Mouse (Mus musculus) neural tube, embryonic 13.5 days (tissue): ENCODE measurements around the gene Psmd3. TPM values are rescaled to one million over a fixed set of nuclear protein-coding genes. Genes with fewer than 3 reads are reported as not detected.
"Not testable (repeated sequence)": the region's sequence is repeated elsewhere in the genome, so short reads cannot be mapped to it uniquely, and the experiment has no call there.

Source experiments
- ATAC-seq: fragments of 200-750 bp; cut with Nextera tagmentation; 2 replicates; pipeline ENCODE4 v1.8.0; 2017; ENCODE audit warnings: low read depth, mild to moderate bottlenecking, moderate TSS enrichment, moderate library complexity
- H3K27ac ChIP-seq: fragments of 300-500 bp; sonication (generic); replicated peaks from 2 replicates; pipeline ENCODE4 v1.5.1; 2015; ENCODE audit warnings: moderate library complexity, mild to moderate bottlenecking, inconsistent platforms
- H3K27me3 ChIP-seq: fragments of 300-500 bp; sonication (generic); 2 replicates; pipeline ENCODE4 v1.6.1; 2015; ENCODE audit warnings: mild to moderate bottlenecking, inconsistent platforms
- H3K36me3 ChIP-seq: fragments of 300-500 bp; sonication (generic); 2 replicates; pipeline ENCODE4 v1.6.1; 2015; ENCODE audit warnings: mild to moderate bottlenecking, inconsistent platforms
- H3K4me1 ChIP-seq: fragments of 300-500 bp; sonication (generic); replicated peaks from 2 replicates; pipeline ENCODE4 v1.6.1; 2015; ENCODE audit warnings: inconsistent platforms
- H3K4me2 ChIP-seq: fragments of 300-500 bp; sonication (generic); 2 replicates; pipeline ENCODE4 v1.6.1; 2015; ENCODE audit warnings: inconsistent platforms, mild to moderate bottlenecking, moderate library complexity
- H3K4me3 ChIP-seq: fragments of 300-500 bp; sonication (generic); 2 replicates; pipeline ENCODE4 v1.5.1; 2015; ENCODE audit warnings: mild to moderate bottlenecking, inconsistent platforms
- H3K9ac ChIP-seq: fragments of 300-500 bp; sonication (generic); 2 replicates; pipeline ENCODE4 v1.6.1; 2015; ENCODE audit warnings: moderate library complexity, mild to moderate bottlenecking, inconsistent platforms
- H3K9me3 ChIP-seq: fragments of 300-500 bp; sonication (generic); 2 replicates; pipeline ENCODE4 v1.6.1; 2016; ENCODE audit warnings: inconsistent platforms
- WGBS: fragments of 180-500 bp; shearing (Covaris S2); methylation state at CpG from one replicate; pipeline ENCODE4 v1.1.7; 2015; 5-methylcytosine and 5-hydroxymethylcytosine counted together
- polyA plus RNA-seq: library from polyadenylated mRNA; unstranded; fragments of >200 nt; fragmentation: Nextera tagmentation; extraction: Ambion mirVana; gene quantifications from 2 replicates; pipeline ENCODE4 v1.2.1, GENCODE M21; 2015

Gene Psmd3
- polyA plus RNA-seq, 1 experiment from 2014 or later: 177 TPM

DNA sequence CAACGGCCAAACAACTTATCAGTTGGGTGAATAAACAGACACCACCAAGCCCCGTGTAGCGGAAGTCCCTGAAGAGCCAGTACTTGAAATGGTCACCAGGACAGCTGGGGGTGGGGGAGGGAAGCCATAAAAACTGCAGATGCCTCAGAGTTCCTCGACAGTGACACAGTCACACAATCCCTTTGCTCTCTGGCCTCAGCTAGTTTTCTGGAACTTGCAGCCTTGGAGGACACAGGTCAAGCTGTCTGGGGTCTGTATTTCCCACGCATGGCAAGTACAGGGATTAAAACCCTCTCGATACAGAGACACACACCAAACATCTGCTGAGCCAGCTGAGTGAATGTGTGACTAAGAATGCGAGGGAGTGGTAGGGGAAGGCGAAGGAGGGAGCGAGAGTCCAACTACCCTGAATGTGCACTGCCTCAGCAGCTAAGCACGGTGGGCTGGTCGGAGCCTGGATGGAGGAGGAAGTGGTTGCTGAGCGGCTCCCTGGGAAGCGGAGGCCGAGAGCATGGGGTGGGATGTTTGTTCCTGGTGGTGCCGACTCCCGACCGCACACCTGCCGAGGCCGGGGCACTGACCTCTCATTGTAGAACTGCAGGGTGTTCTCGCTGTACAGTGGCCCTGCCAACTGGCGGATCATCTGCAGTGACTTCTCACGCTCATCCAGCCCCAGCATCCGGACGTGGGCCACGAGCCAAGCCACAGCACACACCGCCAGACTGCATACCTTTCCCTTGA, 26.8 kb downstream of the Psmd3 start:
- Histone ChIP-seq H3K36me3 (peaks cover 97% of the 10 kb centered on the region), H3K4me3 (no peak overlapping the region), H3K27me3 (no peaks in the 10 kb centered on the region), H3K4me1 (peaks cover 7% of the 10 kb centered on the region; the same call in 1 of the 2 replicates), H3K4me2 (no peak overlapping the region), H3K9ac (no peak overlapping the region), H3K9me3 (no peaks in the 10 kb centered on the region), H3K27ac (0 out of 2 replicates have a peak overlapping the region, but pooled peaks have one; percentile 1)
- no peak for ATAC-seq
- WGBS: 83% methylated on average over 26 of the region's 26 CpGs

DNA sequence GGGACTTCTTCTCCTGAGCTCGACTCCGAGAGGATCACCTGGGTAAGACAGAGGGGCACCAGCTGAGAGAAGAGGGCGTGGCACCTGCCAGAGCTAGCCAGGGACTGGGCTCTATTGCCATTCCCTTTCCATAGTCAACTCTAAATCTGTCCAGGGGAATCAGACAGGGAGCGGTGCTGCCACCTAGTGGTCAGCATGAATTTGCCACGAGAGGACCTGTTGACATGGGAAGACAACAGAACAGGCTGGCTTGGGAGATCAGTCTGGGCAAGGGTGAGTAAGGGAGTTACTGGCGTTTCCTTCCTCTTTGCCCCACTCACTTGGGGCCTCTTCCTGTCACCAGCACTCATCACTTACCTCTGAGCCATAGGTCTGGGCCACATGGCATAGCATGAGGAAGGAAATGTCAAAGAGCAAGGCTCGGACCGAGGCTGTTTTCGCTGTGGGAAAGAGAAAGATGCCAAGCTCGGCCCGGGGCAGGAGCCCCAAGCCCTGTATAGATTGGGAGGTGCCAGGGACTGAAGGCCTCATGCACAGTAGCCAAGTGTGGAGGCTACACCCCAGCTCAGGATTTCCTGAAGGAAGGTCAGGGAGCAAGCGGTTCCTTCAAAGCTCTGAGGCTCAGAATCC, 28.2 kb downstream of the Psmd3 start:
- H3K9ac ChIP-seq: no peak overlapping the region
- no peak overlapping the region for H3K4me3 ChIP-seq
- no peak for ATAC-seq
- no peak overlapping the region for H3K4me2 ChIP-seq
- H3K9me3 ChIP-seq: no peaks in the 10 kb centered on the region
- H3K4me1 ChIP-seq: peaks cover 7% of the 10 kb centered on the region; the same call in 1 of the 2 replicates
- H3K27ac ChIP-seq: no peak overlapping the region
- H3K27me3 ChIP-seq: no peaks in the 10 kb centered on the region
- WGBS: 56% methylated on average over 12 of the region's 12 CpGs
- H3K36me3 ChIP-seq: peaks cover 97% of the 10 kb centered on the region

DNA sequence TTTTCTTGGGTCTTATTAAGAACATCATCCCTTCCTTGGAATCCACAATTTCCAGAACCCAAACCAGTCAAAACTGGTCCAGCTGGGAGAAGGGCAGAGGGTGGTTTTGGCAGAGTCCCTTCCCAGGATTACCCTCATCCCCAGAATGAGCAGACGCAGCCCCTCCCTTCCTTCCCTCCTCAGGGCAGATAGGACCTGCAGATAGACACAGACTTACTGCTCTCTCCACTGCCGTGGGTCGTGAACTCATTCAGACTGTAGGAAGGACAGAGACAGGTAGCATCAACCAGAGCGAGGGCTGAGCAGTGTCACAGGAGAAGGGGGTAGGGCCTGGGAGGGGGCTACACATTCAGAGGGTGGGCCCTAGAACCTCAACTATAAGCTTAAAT, 28.7 kb downstream of the Psmd3 start:
- no peak overlapping the region for H3K4me3 ChIP-seq
- no peaks in the 10 kb centered on the region for H3K9me3 ChIP-seq
- H3K27ac ChIP-seq: no peak overlapping the region
- H3K36me3 ChIP-seq: peaks cover 97% of the 10 kb centered on the region
- WGBS: 87% methylated on average over 4 of the region's 4 CpGs
- no peak overlapping the region for H3K9ac ChIP-seq
- no peak overlapping the region for H3K4me2 ChIP-seq
- H3K4me1 ChIP-seq: peaks cover 7% of the 10 kb centered on the region; the same call in 1 of the 2 replicates
- H3K27me3 ChIP-seq: no peaks in the 10 kb centered on the region
- no peak for ATAC-seq

DNA sequence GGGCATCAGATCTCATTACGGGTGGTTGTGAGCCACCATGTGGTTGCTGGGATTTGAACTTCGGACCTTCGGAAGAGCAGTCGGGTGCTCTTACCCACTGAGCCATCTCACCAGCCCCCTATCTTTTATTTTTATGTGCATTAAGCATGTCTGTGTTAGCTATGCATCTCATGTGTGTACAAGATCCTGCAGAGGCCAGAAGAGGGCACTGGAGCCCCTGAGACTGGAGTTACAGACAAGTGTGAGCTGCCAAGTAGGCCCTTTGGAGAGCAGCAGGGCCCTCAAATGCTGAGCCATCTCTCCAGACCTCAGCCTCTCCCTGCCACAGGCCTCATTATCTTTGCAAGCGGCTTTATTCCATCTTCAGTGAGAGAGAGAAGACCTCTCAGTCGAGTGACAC, 29.7 kb downstream of the Psmd3 start:
- H3K4me3 ChIP-seq: not testable (repeated sequence)
- Histone ChIP-seq H3K27ac (peak overlapping the region; percentile 42; the same call in 1 of the 2 replicates), H3K36me3 (peaks cover 96% of the 10 kb centered on the region)

DNA sequence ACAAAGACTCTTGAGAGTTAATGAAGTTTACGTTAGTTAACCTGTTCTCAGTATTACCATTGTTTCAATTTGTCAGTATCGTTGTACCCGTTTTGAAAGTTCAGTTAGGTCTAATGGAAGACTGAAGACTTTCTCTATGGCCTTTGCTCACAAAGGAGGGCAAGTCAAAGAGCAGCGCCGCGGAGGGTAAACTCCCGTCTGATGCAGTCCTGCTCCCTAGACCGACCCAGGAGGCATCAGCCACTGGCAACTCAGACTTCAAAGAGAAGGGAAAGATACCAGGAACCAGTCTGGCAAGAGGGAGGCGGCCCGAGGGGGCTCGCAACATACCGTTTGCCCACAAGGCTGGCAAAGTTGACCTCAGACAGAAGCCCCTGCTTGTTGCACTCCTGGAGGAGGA, 31.3 kb downstream of the Psmd3 start:
- WGBS: 90% methylated on average over 12 of the region's 12 CpGs
- H3K4me1 ChIP-seq: peaks cover 11% of the 10 kb centered on the region

More for the DNA sequence above, 29.7 kb downstream of the Psmd3 start:
- H3K9me3 ChIP-seq, H3K27me3 ChIP-seq, H3K4me1 ChIP-seq, H3K4me2 ChIP-seq, H3K9ac ChIP-seq: not testable (repeated sequence)
- ATAC-seq: 0 out of 2 replicates have a peak, but pooled peaks have one; percentile 36
- WGBS: 85% methylated on average over 6 of the region's 6 CpGs

DNA sequence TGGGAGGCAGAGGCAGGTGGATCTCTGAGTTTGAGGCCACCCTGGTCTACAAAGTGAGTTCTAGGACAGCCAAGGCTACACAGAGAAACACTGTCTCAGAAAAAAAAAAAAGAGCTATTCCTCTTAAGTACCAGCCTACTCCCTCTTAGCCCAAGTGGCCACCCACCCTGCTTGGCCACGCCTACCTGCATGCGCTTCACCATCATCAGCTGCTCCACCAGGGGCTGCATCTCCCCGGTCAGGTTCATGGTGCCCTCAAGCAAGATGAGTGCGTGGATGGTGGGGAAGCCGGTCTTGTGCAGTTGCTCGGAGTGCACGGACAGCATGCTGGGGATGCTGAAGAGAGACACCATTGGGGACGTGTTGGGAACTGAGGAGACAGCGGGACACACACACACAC, 33.6 kb downstream of the Psmd3 start:
- Histone ChIP-seq H3K4me3 (no peak overlapping the region), H3K9me3 (no peaks in the 10 kb centered on the region), H3K4me1 (peaks cover 12% of the 10 kb centered on the region), H3K27ac (no peak overlapping the region), H3K27me3 (no peaks in the 10 kb centered on the region), H3K4me2 (no peak overlapping the region), H3K9ac (no peak overlapping the region), H3K36me3 (peaks cover 79% of the 10 kb centered on the region)
- 87% methylated on average over 9 of the region's 9 CpGs for WGBS
- no peak for ATAC-seq

More for the DNA sequence above, 31.3 kb downstream of the Psmd3 start:
- no peak overlapping the region for H3K9ac ChIP-seq
- no peak overlapping the region for H3K4me3 ChIP-seq
- peaks cover 96% of the 10 kb centered on the region for H3K36me3 ChIP-seq
- no peaks in the 10 kb centered on the region for H3K27me3 ChIP-seq
- no peaks in the 10 kb centered on the region for H3K9me3 ChIP-seq
- ATAC-seq: no peak
- no peak overlapping the region for H3K4me2 ChIP-seq
- no peak overlapping the region for H3K27ac ChIP-seq

DNA sequence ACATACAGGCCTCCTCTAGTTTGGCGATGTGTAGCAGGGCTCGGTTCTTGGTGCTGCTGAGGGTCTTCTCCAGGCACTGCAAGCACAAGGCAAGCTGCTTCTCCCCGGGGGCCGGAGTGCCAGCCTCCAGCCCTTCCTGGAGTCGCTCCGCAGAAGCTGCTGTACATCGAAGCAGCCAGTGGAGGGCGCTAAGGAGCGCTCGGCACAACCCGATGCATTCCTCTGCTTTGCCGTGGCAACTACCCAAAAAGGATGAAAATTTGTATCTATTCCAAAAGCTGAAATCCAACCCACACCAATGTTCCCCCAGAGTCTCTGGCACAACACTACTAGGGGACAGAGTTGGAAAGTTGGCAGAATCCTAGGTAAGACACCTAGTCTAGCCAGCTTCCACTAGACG, 35.5 kb downstream of the Psmd3 start:
- Histone ChIP-seq H3K4me2 (no peak overlapping the region), H3K4me1 (peaks cover 15% of the 10 kb centered on the region), H3K27me3 (no peaks in the 10 kb centered on the region), H3K27ac (no peak overlapping the region; the same call in 1 of the 2 replicates), H3K36me3 (peaks cover 67% of the 10 kb centered on the region), H3K4me3 (no peak overlapping the region), H3K9ac (no peak overlapping the region), H3K9me3 (no peaks in the 10 kb centered on the region)
- ATAC-seq: no peak
- 19% methylated on average over 13 of the region's 13 CpGs for WGBS

DNA sequence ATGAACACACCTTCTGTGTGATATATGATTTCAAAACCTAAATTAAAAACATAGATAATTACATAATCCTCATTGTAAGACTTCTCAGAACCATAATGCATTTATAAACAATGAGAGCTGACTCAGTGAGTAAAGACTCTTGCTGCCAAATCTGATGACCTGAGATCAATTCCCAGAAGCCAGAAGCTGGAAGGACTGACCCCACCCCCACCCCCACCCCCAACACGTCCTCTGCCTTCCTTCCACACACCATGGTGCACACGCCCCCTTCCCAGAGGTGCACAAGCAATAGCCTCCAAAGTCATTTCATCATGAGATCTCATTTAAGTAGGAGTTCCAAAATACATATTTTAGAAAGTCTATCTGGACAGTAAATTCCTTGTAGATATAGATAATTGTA, 38.4 kb downstream of the Psmd3 start:
- Histone ChIP-seq H3K9me3 (no peaks in the 10 kb centered on the region), H3K4me3 (no peak overlapping the region), H3K4me2 (no peak overlapping the region), H3K36me3 (peaks cover 67% of the 10 kb centered on the region), H3K4me1 (peaks cover 15% of the 10 kb centered on the region), H3K9ac (no peak overlapping the region), H3K27ac (no peak overlapping the region), H3K27me3 (no peaks in the 10 kb centered on the region)
- no peak for ATAC-seq
- WGBS: 74% methylated on average over 2 of the region's 2 CpGs

DNA sequence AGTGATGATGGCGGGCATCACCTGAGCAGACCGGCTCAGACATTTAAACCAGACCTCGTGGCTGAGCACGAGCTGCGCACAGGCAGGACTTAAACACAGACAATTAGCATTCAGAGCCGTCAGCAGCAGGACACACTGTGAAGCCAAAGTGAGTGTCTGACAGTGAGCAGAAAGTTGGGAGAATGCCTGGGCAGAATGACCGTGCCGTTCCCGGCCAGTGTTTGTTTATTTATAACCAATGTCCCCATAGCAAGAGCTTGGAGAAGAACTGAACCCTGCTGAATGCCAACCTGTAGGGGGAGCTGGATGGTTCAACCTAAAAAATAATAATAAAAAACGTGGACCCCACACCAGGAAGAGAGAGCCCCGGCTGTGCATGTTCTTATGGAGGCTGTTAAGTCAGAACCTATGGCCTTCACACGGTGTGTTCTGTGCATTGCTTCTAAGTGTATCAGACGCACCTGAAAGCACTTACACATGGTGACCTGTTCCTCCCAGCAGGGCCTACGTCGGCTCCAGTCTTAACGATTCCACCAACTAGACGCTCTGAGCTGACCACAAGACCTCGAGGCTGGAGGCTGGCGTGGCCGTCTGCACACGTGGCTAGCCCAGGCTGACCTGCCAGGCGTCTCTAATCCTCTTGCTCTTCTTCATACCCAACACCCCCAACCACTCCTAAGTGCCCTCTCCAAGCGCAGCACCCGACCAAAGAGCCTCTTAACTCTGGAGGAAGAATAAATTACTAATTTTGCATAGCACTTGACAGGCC, 39.3 kb downstream of the Psmd3 start:
- Histone ChIP-seq H3K4me1 (peaks cover 15% of the 10 kb centered on the region), H3K4me2 (no peak overlapping the region), H3K9ac (no peak overlapping the region), H3K36me3 (peaks cover 66% of the 10 kb centered on the region), H3K27me3 (no peaks in the 10 kb centered on the region), H3K4me3 (no peak overlapping the region), H3K9me3 (no peaks in the 10 kb centered on the region), H3K27ac (no peak overlapping the region)
- no peak for ATAC-seq
- WGBS: 70% methylated on average over 24 of the region's 24 CpGs

DNA sequence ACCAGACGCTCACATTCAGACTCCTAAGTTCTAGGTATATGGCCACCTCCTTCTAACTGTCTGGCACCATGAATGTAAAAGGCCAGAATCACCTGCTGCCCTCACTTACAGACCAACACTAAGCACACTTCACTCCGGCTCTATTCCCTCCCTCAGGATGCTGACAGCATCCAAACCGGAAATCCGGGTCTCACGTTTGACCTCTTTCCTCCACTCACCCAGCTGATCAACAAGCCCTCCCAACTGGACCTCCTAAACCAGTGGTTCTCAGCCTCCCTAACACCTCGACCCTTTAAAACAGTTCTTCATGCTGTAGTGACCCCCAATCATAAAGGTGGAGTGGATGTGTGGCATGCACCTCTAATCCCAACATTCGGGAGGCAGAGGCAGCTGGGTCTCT, 40.7 kb downstream of the Psmd3 start:
- Histone ChIP-seq H3K27ac (no peak overlapping the region), H3K9ac (no peak overlapping the region), H3K27me3 (no peaks in the 10 kb centered on the region), H3K4me1 (peaks cover 14% of the 10 kb centered on the region), H3K4me2 (no peak overlapping the region), H3K36me3 (peaks cover 60% of the 10 kb centered on the region), H3K9me3 (no peaks in the 10 kb centered on the region), H3K4me3 (no peak overlapping the region)
- no peak for ATAC-seq
- WGBS: 83% methylated on average over 7 of the region's 7 CpGs

DNA sequence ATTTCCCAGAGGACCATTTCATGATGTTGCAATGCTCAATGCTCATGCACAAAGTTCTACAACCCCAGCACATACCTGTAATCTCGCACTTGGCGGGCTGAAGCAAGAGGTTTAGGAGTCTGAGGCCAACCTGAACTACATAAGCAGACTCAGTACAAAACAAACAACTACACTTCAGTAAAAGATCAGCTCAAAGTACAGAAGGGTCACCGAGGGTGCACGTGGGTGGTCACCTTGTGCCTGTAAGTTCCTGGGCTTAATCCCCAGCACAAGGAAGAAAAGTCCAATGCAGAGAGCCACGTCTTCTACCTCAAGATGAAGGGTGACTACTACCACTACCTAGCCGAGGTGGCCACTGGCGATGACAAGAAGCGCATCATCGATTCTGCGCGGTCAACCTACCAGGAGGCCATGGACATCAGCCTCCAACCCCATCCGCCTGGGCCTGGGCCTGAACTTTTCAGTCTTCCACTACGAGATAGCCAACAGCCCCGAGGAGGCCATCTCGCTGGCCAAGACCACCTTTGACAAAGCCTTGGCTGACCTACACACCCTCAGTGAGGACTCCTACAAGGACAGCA, 43.7 kb downstream of the Psmd3 start:
- H3K9ac ChIP-seq: no peak overlapping the region
- no peak overlapping the region for H3K4me3 ChIP-seq
- 94% methylated on average over 15 of the region's 15 CpGs for WGBS
- H3K9me3 ChIP-seq: no peaks in the 10 kb centered on the region
- H3K36me3 ChIP-seq: peaks cover 49% of the 10 kb centered on the region
- no peak for ATAC-seq
- peaks cover 18% of the 10 kb centered on the region for H3K4me1 ChIP-seq
- no peak overlapping the region for H3K4me2 ChIP-seq
- no peak overlapping the region for H3K27ac ChIP-seq
- no peaks in the 10 kb centered on the region for H3K27me3 ChIP-seq
